Mouse (Mus musculus): ENCODE results near the gene Slc7a15. TPM values are rescaled to one million over a fixed set of nuclear protein-coding genes. Genes with fewer than 3 reads are reported as not detected.
A peak's percentile ranks its signal among the peaks of the same experiment; 100 is the strongest.
"Not testable (repeated sequence)": the region's sequence is repeated elsewhere in the genome, so short reads cannot be mapped to it uniquely, and the experiment has no call there.

Slc7a15 gene
- not detected for total RNA-seq (2021)

DNA sequence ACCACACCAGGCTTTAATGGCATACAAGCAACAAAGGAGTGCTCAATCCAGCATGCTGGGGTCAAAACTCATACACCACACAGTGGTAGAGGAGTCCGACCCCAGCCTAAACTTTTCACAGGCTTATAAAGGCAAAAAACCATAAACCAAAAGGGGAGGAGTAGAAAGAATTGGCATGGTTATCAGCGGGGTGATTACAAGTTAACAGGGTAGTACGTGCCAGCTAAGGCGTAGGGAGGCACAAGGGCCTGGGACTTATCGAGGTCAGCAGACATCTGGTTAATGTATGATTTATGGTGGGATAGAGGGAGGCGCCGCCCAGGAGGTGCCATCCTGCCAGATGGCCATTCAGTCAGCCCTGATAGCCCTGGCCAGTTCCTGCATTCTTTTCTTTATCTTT lies at the start of gene Slc7a15:
TSS of gene Slc7a15 (minus strand) at position 101 of the 400 bp plus-strand sequence.
- DNase-seq; intact Hi-C loops (cut with DNase I): not testable (repeated sequence)

GRCm38 (mm10) chr12:8648211-8648610 lies 49.3 kb upstream of the Slc7a15 start:
- DNase-seq; intact Hi-C loops (cut with DNase I): not testable (repeated sequence)

GRCm38 (mm10) chr12:8641425-8641735 lies 42.5 kb upstream of the Slc7a15 start:
- intact Hi-C loops (cut with DNase I): loop anchor here (1.0 kb wide), 1 partner anchor 33 kb away; the partner anchor contains the start of gene Pum2

DNA sequence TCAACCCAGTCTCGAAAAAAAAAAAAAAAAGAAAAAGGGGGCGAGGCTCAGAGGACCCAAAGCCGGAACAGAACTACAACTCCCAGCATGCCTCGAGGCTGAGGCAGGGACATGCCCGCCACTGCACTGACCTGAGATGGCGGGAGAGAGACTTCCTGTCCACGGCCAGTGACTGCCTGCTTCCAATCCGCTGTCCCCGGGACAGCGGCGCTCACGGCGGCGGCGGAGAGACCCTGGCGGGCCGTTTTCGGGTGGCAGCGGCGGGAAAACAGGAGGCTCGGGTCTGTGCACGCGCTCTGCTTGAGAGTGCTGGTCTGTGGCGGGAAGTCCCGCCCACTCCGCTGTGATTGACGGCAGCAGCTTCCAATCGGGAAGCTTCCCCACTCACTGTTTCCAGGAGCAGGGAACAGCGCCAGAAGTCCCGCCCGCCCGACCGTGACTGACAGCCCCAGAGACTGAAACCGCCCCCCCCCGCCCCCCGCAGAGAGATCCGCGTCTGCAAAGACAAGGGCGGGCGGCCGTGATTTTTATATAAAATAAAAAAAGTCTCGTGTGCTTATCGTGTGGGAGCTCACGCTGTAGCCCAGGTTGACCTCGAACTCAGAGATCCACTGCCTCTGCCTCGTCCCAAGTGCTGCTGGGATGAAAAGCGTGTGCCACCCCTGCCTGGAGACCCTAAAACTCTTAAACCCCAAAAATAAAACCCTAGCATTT lies 42.0 kb upstream of the Slc7a15 start:
- intact Hi-C loops (cut with DNase I): loop anchor here (1.0 kb wide), 1 partner anchor 33 kb away; the partner anchor contains the start of gene Pum2

More at GRCm38 (mm10) chr12:8641425-8641735, 42.5 kb upstream of the Slc7a15 start:
- DNase-seq: no peak

DNA sequence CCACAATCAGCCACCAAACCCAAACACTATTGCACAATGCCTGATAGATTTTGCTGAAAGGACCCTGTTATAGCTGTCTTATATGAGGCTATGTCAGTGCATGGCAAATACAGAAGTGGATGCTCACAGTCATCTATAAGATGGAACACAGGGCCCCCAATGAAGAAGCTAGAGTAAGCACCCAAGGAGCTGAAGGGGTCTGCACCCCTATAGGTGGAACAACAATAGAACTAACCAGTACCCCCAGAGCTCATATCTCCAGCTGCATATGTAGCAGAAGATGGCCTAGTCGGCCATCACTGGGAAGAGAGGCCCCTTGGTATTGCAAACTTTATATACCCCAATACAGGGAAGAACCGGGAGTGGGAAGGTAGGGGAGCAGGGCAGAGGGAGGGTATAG lies 41.3 kb upstream of the Slc7a15 start:
- intact Hi-C loops (cut with DNase I); DNase-seq: not testable (repeated sequence)

More for the DNA sequence above, 42.0 kb upstream of the Slc7a15 start:
- DNase-seq: peak; percentile 100

- intact Hi-C loops (cut with DNase I): loop anchor here (2.0 to 10.0 kb wide), 2 partner anchors 314 to 362 kb away; no protein-coding TSS in a partner anchor
- peak; percentile 81 to 88 for DNase-seq
Measured at GRCm38 (mm10) chr12:8638411-8639087, 39.7 kb upstream of the Slc7a15 start.

- peak in 1 of 2 experiments; percentile 24 for DNase-seq
- intact Hi-C loops (cut with DNase I): loop anchor here (10.0 kb wide), 1 partner anchor 312 kb away; no protein-coding TSS in a partner anchor
Measured at GRCm38 (mm10) chr12:8636945-8637344, 38.1 kb upstream of the Slc7a15 start.

GRCm38 (mm10) chr12:8635546-8635945 lies 36.7 kb upstream of the Slc7a15 start:
- intact Hi-C loops (cut with DNase I): loop anchor here (10.0 kb wide), 1 partner anchor 311 kb away; no protein-coding TSS in a partner anchor
- no peak for DNase-seq

DNA sequence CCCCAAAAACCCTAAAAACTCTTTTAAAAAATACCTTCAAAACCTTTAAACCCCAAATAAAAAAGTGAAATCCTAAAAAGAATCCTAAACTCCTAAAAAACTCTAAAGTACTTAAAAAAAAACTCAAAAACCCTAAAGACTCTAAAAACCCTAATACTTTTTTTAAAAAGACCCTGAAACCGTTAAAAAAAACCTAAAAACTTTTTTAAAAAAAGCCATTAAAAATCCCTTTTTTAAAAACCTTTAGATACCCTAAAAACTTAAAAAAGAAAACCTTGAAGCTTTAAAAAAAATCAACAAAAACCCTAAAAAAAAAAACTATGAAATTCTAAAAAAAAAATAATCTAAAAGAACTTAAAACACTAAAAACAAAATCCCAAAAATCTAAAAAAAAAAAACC lies 35.4 kb upstream of the Slc7a15 start:
- no peak for DNase-seq
- intact Hi-C loops (cut with DNase I): loop anchor here (10.0 kb wide), 1 partner anchor 310 kb away; no protein-coding TSS in a partner anchor

DNA sequence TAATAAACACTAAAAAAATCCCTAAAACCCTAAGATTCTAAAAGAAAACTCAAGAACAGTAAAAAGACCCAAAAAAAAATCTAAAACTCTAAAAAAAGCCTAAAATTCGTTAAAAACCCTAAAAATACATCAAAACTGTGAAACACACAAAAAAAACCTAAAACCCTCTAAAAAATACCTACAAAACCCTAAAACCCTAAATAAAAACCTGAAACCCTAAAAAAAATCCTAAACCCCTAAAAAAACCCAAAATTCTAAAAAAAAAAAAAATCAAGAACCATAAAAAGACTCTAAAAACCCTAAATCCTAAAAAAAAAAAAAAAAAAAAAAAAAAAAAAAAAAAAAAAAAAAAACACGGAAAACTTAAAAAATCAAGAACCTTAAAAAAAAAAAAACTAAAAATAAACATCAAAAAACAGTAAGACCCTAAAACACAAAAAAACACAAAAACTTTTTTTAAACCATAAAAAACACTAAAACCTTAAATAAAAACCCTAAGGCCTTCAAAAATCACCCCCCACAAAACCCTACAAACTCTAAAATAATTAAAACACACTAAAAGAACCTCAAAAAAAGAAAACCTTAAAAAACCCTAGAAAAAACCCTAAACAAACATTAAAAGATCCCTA lies 34.0 kb upstream of the Slc7a15 start:
- intact Hi-C loops (cut with DNase I): loop anchor here (10.0 kb wide), 1 partner anchor 308 kb away; no protein-coding TSS in a partner anchor
- no peak for DNase-seq

- no peak for DNase-seq
- intact Hi-C loops (cut with DNase I): loop anchor here (10.0 kb wide), 1 partner anchor 307 kb away; no protein-coding TSS in a partner anchor
Measured at GRCm38 (mm10) chr12:8631691-8632090, 32.8 kb upstream of the Slc7a15 start.

DNA sequence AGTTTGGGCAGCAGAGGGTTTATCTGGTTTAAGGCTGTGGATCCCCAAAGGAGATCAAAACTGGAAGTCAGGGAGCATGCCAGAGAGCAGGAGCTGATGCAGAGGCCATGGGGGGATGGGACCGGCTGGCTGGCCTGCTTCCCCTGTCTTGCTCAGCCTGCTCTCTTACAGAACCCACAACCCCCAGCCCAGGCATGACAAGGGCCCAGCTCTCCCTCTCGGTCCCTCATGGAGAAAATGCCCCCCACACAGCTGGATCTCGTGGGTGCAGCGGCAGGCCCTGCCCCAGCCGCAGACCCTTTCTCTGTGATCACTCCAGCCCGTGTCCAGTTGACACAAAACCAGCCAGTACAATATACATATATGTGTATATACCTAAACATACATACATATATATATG lies 30.7 kb upstream of the Slc7a15 start:
- intact Hi-C loops (cut with DNase I): no loop called here
- no peak for DNase-seq

GRCm38 (mm10) chr12:8620678-8621018 lies 21.8 kb upstream of the Slc7a15 start:
- no peak for DNase-seq
- intact Hi-C loops (cut with DNase I): no loop called here

DNA sequence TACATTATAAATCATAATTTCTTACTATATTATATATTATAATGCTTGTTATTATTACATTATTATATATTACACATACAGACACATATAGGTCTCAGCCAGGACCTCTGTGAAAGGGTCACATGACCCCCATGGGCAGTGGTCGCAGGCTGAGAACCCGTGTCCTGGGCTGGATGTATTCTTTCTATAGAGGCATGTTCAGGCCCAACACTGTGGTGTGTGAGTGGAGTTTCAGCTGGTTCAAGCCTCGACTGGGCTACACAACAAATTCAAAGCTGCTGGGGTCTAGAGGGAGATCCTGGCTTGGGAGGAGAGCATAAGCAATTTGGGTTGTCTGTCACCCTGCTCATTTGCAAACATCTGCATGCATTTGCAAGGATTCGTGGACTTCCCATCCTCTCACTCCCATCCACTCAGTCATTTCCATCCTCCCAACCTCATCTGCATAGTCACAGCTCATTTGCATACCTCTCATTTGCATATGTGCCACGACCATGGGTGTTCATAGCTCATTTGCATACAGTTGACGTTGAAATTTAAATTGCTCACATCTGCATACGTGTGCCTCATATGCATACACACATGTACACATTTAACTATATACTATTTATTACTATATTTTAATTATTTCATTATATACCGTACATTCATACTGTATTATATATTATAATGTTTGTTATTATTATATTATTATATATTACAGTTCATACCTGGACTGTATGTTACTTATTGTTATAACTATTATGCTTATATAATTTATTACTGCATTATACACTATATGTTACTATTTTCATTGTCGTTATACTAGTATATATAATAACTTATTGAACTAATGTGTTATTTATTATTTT lies 21.2 kb upstream of the Slc7a15 start:
- no peak for DNase-seq
- intact Hi-C loops (cut with DNase I): no loop called here

GRCm38 (mm10) chr12:8618271-8618670 lies 19.4 kb upstream of the Slc7a15 start:
- no peak for DNase-seq
- intact Hi-C loops (cut with DNase I): no loop called here

DNA sequence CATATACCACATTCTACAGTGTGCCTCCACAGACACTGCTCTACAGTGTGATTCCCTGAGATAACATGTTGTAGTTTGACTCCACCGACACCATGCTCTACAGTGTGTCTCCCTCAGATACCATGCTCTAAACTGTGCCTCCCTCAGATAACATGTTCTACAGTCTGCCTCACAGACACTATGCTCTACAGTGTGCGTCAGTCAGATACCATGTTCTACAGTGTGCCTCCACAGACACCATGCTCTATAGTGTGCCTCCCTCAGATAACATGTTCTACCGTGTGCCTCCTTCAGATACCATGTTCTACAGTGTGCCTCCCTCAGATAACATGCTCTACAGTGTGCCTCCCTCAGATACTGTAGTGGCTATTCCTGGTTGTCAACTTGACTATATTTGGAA lies 10.2 kb upstream of the Slc7a15 start:
- intact Hi-C loops (cut with DNase I): no loop called here
- no peak for DNase-seq

DNA sequence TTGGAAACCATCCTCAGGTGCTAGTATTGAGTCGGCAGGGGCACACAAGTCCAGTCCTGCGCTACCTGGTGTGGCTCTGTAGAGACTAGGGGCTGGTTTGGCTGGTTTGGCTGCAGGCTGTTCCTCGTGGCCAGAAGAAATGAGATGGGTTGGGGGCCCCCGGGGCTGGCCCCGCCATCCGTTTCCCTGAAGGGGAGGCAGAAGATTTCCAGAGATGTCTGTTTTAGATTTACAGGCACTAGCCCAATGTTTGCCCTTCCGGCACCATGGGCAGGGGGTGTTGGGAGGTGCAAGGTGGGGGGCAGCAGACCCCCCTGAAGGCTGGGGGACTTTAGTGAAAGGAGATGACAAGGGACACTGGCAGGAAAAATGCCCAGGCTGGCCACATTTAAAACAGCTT lies 3.3 kb downstream of the Slc7a15 start:
- no peak for DNase-seq
- intact Hi-C loops (cut with DNase I): no loop called here

DNA sequence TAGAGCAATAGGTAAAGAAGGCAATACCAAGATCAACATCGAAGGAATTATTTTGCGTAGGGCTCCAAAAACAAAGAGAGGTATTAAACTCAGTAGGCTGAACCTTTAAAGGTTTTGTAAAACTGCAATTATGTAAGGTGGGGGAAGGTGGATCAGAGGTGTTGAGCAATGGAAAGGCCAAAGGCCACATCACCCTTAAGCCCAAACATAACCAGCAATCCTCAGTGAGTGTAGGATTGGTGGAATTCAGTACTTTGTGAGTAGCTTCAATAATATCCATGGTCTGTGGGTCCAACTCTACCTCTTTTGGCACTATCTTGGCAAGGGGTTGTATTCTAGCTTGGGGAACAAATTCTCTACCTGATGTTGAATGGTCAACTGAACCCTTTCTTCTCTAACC lies 7.5 kb downstream of the Slc7a15 start:
- intact Hi-C loops (cut with DNase I); DNase-seq: not testable (repeated sequence)

DNA sequence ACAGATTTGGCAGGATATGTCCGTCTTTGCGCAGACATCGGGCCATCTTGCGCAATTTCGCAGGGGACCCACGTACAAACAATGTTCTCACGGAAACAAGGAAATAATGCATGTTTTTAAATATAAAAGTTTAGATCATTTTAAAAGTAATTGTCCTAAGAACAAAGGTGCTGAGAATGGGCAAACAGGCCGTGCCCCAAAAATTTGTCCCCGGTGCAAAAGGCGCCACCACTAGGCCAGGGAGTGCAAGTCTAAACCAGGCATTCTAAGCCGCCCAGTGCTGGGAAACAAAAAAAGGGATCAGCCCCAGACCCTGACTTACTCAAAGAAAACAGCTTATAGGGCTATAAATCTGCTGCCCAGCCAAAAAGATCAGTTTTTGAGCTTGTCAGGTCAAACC lies 25.5 kb downstream of the Slc7a15 start:
- intact Hi-C loops (cut with DNase I): no loop called here
- no peak for DNase-seq

DNA sequence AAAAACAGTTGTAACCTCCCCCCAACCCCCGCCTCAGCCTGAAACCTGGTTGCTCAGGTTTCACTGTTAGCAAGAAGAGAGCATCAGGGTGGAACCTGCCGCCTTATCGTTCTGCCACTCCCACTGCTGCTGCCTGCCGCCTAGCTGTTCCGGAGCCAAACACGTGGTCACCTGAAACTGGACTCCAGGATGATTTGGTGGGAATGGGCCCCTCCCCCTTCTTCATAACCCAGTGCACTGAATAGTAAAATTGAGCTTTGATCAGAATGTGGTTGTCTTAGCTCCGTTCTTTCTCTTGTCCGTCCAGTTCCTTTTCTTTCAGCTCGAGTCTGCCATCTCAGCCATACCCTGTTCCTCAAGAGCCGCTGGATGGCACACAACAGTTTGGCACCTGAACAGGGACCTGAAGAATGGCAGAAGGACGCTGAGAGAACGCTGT lies 26.9 kb downstream of the Slc7a15 start:
- intact Hi-C loops (cut with DNase I): not testable (repeated sequence)

More for the DNA sequence above, 26.9 kb downstream of the Slc7a15 start:
- not testable (repeated sequence) for DNase-seq
